Mouse (Mus musculus) brain, embryonic 14.5 days (tissue): ENCODE measurements around the gene BC017158.

Experiments used
- CTCF ChIP-seq: fragments of 200-500 bp; IDR thresholded peaks from 2 replicates; pipeline ENCODE4 v1.5.1; 2012; ENCODE audit warnings: inconsistent platforms, mild to moderate bottlenecking, moderate library complexity, borderline replicate concordance; ENCODE audit not compliant: insufficient read depth, insufficient read length; ENCODE audit errors: extremely low read depth
- POLR2A ChIP-seq: fragments of 200-500 bp; IDR thresholded peaks from 2 replicates; pipeline ENCODE4 v1.6.1; 2012; ENCODE audit warnings: mild to moderate bottlenecking, inconsistent platforms, borderline replicate concordance; ENCODE audit not compliant: poor library complexity, insufficient read depth, insufficient read length, severe bottlenecking; ENCODE audit errors: extremely low read depth

DNA sequence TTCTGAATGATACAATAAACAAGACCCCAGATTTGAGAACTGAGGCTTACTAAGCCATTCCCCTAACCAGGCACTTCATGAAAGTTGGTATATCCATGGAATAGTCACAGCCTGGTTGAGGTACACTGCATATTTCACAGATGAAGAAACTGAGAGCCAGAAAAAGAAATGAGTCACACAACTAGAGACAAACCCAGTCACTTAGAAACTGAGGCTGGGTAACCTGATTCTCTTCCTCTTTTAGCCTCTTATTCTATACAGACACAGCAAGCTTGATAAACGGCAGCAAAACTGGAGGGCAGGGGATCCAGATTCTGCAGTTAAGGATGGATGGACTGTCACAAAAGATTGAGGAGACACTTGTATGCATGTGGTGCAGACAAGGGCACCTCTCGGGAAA lies 63.2 kb downstream of the BC017158 start:
- TF ChIP-seq CTCF (no peak), POLR2A (no peak)
